Mouse (Mus musculus) kidney, postnatal 0 days (tissue): Measurements from ENCODE around the gene Frmd6. TPM values are rescaled to one million over a fixed set of nuclear protein-coding genes. Genes with fewer than 3 reads are reported as not detected.

ENCODE experiments used
- ATAC-seq: fragments of 200-750 bp; cut with Nextera tagmentation; replicated peaks from 2 replicates; pipeline ENCODE4 v1.8.0; 2017; ENCODE audit warnings: low read depth, moderate number of reproducible peaks, moderate TSS enrichment, moderate library complexity; ENCODE audit not compliant: low FRiP score
- DNase-seq: peaks from one replicate; pipeline ENCODE4 v3.0.0-alpha.2; 2016; ENCODE audit warnings: low spot score
- H3K27ac ChIP-seq: fragments of 300-500 bp; sonication (generic); 2 replicates; pipeline ENCODE4 v1.5.1; 2014; ENCODE audit warnings: mild to moderate bottlenecking
- H3K27me3 ChIP-seq: fragments of 300-500 bp; sonication (generic); 2 replicates; pipeline ENCODE4 v1.6.1; 2014; ENCODE audit warnings: low read length, mixed read lengths; ENCODE audit not compliant: insufficient read depth
- H3K36me3 ChIP-seq: fragments of 300-500 bp; sonication (generic); 2 replicates; pipeline ENCODE4 v1.6.1; 2014; ENCODE audit warnings: low read length, mixed read lengths; ENCODE audit not compliant: insufficient read depth
- H3K4me1 ChIP-seq: fragments of 300-500 bp; sonication (generic); replicated peaks from 2 replicates; pipeline ENCODE4 v1.6.1; 2014; ENCODE audit warnings: antibody characterized with exemption, low read length, mixed read lengths; ENCODE audit not compliant: insufficient read depth
- H3K4me2 ChIP-seq: fragments of 300-500 bp; sonication (generic); 2 replicates; pipeline ENCODE4 v1.6.1; 2014; ENCODE audit warnings: mild to moderate bottlenecking, low read length, moderate library complexity, mixed read lengths
- H3K4me3 ChIP-seq: fragments of 300-500 bp; sonication (generic); replicated peaks from 2 replicates; pipeline ENCODE4 v1.5.1; 2014; ENCODE audit warnings: low read depth, low read length
- H3K9ac ChIP-seq: fragments of 300-500 bp; sonication (generic); 2 replicates; pipeline ENCODE4 v1.6.1; 2014; ENCODE audit warnings: low read depth, low read length
- H3K9me3 ChIP-seq: fragments of 300-500 bp; sonication (generic); replicated peaks from 2 replicates; pipeline ENCODE4 v1.6.1; 2016; ENCODE audit warnings: low read length, inconsistent platforms, mixed read lengths
- CTCF ChIP-seq: IDR thresholded peaks from 2 replicates; pipeline ENCODE4 v1.5.1; 2016; ENCODE audit warnings: antibody characterized with exemption, low read depth, mild to moderate bottlenecking, moderate library complexity
- WGBS: fragments of 180-500 bp; shearing (Covaris S2); extraction: QIAGEN DNeasy Blood & Tissue Kit; methylation state at CpG from one replicate; pipeline ENCODE4 v1.1.7; 2014; 5-methylcytosine and 5-hydroxymethylcytosine counted together
- polyA plus RNA-seq: library from polyadenylated mRNA; unstranded; fragments of >200 nt; fragmentation: Nextera tagmentation; extraction: Ambion mirVana; gene quantifications from 2 replicates; pipeline ENCODE4 v1.2.1, GENCODE M21; 2015

Frmd6 gene
- polyA plus RNA-seq, 1 experiment from 2014 or later = 14.6 TPM

DNA sequence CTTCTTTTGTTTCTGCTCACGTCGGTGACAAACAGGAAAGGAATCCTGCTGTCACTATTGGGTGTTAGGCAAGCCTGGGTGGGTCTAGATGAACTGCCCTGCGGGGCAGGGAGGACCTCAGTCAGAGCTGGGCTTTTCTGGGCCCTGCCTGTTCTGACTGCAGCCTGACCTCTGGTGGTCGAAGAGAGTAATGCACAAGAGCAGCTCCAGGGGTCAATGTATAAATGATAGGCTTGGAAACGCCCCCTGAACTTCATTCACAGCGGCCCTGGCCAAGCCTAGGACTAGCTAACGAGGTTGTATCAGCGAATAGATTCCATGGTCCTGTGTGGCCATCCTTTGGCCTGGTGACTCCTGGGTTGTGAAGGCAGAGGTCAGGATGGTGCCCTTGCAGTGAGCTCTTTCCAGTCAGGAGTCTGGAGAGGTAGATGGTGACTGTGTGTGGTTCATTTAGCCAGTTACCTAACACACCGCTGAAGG lies 85.0 kb downstream of the Frmd6 start:
- ATAC-seq = no peak; the same call in 1 of the 2 replicates
- peak; percentile 84 for DNase-seq
- no peaks in the 10 kb centered on the region for H3K9me3 ChIP-seq
- H3K4me2 ChIP-seq = no peak overlapping the region
- no peaks in the 10 kb centered on the region for H3K36me3 ChIP-seq
- no peaks in the 10 kb centered on the region for H3K4me1 ChIP-seq
- peak; percentile 86 for TF ChIP-seq CTCF
- H3K9ac ChIP-seq = no peak overlapping the region
- H3K27ac ChIP-seq = no peak overlapping the region
- H3K4me3 ChIP-seq = no peak overlapping the region
- no peaks in the 10 kb centered on the region for H3K27me3 ChIP-seq
- 8% methylated on average over 9 of the region's 9 CpGs for WGBS

DNA sequence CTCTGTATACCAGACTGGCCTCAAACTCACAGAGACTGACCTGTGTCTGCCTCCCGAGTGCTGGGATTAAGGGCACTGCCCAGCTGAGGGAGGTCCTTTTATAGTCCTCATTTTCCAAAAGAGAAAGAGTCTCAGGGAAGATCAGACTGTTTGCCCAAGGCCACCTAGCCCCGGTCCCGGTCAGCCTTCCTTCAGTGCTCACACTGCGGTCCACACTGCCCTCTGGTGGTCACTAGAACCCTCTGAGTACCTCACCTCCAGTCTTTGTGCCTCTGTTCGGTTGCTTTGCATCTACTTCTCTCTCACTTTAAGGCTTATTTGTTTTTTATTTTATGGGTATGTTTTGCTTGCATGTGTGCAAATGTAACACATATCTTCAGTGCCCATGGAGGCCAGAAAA lies 85.7 kb downstream of the Frmd6 start:
- DNase-seq (peak; percentile 94), ATAC-seq (peak; percentile 70)
- no peaks in the 10 kb centered on the region for H3K27me3 ChIP-seq
- no peaks in the 10 kb centered on the region for H3K4me1 ChIP-seq
- 11% methylated on average over 5 of the region's 5 CpGs for WGBS
- H3K9ac ChIP-seq = no peak overlapping the region
- H3K4me2 ChIP-seq = no peak overlapping the region
- no peaks in the 10 kb centered on the region for H3K36me3 ChIP-seq
- peak; percentile 95 for TF ChIP-seq CTCF
- H3K4me3 ChIP-seq = no peak overlapping the region
- H3K27ac ChIP-seq = no peak overlapping the region
- no peaks in the 10 kb centered on the region for H3K9me3 ChIP-seq

DNA sequence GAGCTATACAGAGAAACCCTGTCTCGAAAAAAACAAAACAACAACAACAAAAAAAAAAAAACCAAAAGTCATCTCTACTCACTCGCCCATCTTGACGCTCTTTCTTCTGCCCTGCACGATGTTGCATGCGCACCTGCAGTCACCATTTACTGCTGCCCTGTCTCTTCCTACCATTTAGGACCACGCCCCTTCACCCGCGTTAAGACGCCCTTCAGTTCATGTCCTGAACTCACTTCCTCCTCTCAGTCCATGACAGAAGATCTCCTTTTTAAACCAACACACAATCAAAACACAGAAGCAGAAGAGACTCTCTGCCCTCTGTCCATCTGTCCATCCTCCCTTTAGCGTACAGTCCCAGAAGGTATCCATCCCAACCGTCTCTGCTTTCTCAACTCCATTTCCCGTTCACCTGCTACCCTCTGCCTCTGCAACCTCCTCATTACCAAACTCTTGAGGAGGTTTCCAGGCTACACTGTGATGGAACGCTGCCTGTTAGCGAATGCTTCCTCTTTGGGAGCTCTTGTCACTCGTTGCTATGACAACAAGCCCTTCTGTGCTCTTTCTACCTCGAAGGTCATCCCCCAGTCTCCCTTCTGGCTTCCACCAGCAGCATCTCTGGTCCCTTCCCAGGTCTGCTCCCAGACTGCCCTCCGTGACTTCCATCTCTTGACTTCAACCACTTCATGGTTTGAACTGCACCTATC lies 86.5 kb downstream of the Frmd6 start:
- no peak for TF ChIP-seq CTCF
- Histone ChIP-seq H3K27me3 (no peaks in the 10 kb centered on the region), H3K27ac (no peak overlapping the region), H3K9me3 (no peaks in the 10 kb centered on the region), H3K4me2 (no peak overlapping the region), H3K36me3 (no peaks in the 10 kb centered on the region), H3K4me3 (no peak overlapping the region), H3K4me1 (no peaks in the 10 kb centered on the region), H3K9ac (no peak overlapping the region)
- DNase-seq = no peak
- ATAC-seq = no peak
- WGBS = 79% methylated on average over 17 of the region's 17 CpGs

DNA sequence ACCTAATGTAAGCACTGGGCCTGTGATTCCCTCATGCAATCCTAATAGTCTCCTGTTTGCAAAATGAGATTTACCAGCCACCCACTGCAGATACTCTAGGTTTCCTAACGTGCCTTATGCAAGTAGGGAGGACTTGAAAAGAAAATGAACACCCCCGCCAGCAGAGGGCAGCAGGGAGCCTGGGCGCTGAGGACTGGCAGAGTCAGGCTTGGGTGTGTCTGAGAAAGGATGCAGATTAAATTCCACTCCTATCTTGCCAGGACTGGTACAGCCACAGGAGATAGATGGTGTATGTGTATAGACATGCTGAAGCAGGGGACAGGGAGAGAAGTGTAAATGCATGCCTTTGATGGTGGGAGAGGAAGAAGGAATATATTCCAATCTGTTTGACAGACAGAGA lies 88.1 kb downstream of the Frmd6 start:
- Histone ChIP-seq H3K27me3 (no peaks in the 10 kb centered on the region), H3K36me3 (no peaks in the 10 kb centered on the region), H3K4me2 (no peak overlapping the region), H3K27ac (no peak overlapping the region), H3K4me1 (no peaks in the 10 kb centered on the region), H3K9me3 (no peaks in the 10 kb centered on the region), H3K9ac (no peak overlapping the region), H3K4me3 (no peak overlapping the region)
- TF ChIP-seq CTCF = peak; percentile 72
- WGBS = 48% methylated on average over 3 of the region's 3 CpGs
- ATAC-seq (no peak), DNase-seq (no peak)

DNA sequence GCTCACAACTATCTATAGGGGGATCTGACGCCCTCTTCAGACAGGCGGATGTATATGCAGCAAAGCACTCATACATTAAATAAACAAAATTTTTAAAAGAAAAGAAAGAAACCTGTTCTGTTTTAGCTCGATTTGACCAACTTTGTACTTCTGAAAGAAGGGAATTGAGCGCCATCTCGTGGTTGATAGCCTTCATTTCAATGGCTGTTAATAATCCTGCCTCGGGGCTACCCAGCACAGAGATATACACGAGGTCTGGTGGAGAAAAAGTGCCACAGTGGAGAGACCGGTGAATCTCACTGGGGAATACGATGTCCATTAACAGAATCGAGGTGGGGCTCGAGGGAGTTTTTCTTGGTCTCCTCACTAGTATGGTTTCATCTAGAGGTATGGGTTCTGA lies 89.1 kb downstream of the Frmd6 start:
- Histone ChIP-seq H3K36me3 (no peaks in the 10 kb centered on the region), H3K27ac (no peak overlapping the region), H3K9me3 (no peaks in the 10 kb centered on the region), H3K4me1 (no peaks in the 10 kb centered on the region), H3K4me2 (no peak overlapping the region), H3K27me3 (no peaks in the 10 kb centered on the region), H3K9ac (no peak overlapping the region), H3K4me3 (no peak overlapping the region)
- 50% methylated on average over 11 of the region's 11 CpGs for WGBS
- TF ChIP-seq CTCF = peak; percentile 76
- ATAC-seq = no peak
- DNase-seq = peak; percentile 83

DNA sequence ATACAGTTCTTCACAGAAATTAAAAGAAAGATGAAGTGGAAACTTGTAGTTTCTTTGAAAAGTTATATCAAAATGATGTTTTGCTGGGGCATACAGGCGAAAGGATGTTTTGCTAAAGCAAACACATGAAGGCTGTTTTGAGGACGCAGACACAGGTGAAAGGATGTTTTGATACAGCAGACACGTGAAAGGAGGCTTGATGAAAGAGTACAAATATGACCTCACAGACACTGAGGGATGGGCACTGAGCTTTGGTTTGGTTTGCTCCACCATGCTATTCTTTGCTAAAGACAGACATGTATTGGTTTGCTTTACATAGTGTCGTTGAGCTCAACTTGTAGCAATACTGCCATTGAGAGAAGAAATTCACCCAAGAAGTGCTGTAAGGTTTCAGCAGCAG lies 104.5 kb downstream of the Frmd6 start:
- DNase-seq (no peak), ATAC-seq (no peak)
- Histone ChIP-seq H3K9ac (no peak overlapping the region), H3K4me3 (no peak overlapping the region), H3K4me1 (no peaks in the 10 kb centered on the region), H3K27ac (no peak overlapping the region), H3K9me3 (no peaks in the 10 kb centered on the region), H3K4me2 (no peak overlapping the region), H3K36me3 (no peaks in the 10 kb centered on the region), H3K27me3 (no peaks in the 10 kb centered on the region)
- WGBS = 78% methylated on average over 4 of the region's 4 CpGs
- TF ChIP-seq CTCF = no peak

DNA sequence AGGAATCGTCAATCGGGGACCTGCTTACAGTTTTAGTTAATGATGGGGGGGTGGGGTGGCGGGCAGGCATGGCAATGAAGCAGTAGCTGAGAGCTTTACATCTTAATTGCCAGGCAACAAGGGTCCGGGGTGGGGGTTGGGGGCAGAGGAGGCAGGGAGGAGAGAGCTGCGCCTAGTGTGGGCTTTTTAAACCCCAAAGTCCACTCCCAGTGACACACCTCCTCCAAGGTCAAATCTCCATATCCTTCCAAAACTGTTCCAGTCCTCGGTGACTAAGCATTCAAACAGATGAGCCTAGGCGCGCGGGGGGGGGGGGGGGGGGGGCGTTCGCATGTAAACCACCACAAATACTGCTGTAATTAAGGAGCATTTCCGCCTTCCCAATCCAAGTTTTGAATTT lies 111.8 kb downstream of the Frmd6 start:
- peak; percentile 45; the same call in 1 of the 2 replicates for ATAC-seq
- no peak for TF ChIP-seq CTCF
- WGBS = 21% methylated on average over 10 of the region's 12 CpGs

More for the DNA sequence above, 111.8 kb downstream of the Frmd6 start:
- Histone ChIP-seq H3K36me3 (no peaks in the 10 kb centered on the region), H3K4me2 (peak overlapping the region; percentile 68), H3K4me1 (no peaks in the 10 kb centered on the region), H3K27me3 (no peaks in the 10 kb centered on the region), H3K27ac (peak overlapping the region; percentile 90), H3K4me3 (peak overlapping the region; percentile 71), H3K9me3 (no peaks in the 10 kb centered on the region), H3K9ac (peak overlapping the region; percentile 76)
- no peak for DNase-seq
